Mouse (Mus musculus): Measurements from ENCODE around the gene 1700016D06Rik. TPM values are rescaled to one million over a fixed set of nuclear protein-coding genes. Genes with fewer than 3 reads are reported as not detected.

1700016D06Rik gene
- polyA plus RNA-seq (2015; fragmentation: Nextera tagmentation; extraction: Ambion mirVana): 0.22 TPM in 1 of 2 replicates, not detected in the other

DNA sequence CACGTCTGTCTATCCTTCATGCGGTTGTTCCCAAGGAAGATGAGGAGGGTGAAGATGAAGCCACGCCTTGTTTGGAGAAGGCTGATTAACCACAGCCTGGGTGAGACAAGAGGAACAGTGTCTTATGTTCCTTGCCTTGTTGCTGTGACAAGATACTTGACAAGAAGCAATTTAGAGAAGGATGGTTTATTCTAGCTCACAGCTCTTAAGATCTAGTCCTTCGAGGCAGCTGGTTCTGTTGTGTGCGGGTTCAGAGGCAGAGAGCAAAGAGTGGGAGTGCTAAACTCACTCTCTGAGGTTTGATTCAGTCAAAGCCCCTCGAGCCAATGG is at the start of gene 1700016D06Rik:
Gene 1700016D06Rik, minus strand, starts transcription at position 31 of the 330 bp plus-strand sequence.
- H3K4me3 ChIP-seq (ENCODE audit: low read length): peak within 1 kb of the TSS; percentile 28
- WGBS: 67% methylated on average over 6 of the region's 6 CpGs
- no peaks in the 10 kb centered on the region for H3K36me3 ChIP-seq (ENCODE audit: control insufficient read depth, insufficient read depth, low read length)

GRCm38 (mm10) chr8:11749472-11749871 is 48.6 kb upstream of the 1700016D06Rik start:
- H3K27ac ChIP-seq (ENCODE audit: low read depth, low read length): no peak overlapping the region
- no peak overlapping the region for H3K4me3 ChIP-seq (ENCODE audit: low read length)
- no peak overlapping the region for H3K9ac ChIP-seq (ENCODE audit: low read depth, low read length)
- no peak for ATAC-seq
- H3K36me3 ChIP-seq (ENCODE audit: control insufficient read depth, insufficient read depth, low read length): no peaks in the 10 kb centered on the region
- no peak overlapping the region for H3K4me2 ChIP-seq (ENCODE audit: low read length)
- WGBS: 65% methylated on average over 6 of the region's 6 CpGs
- no peaks in the 10 kb centered on the region for H3K27me3 ChIP-seq (replicated peaks; ENCODE audit: control insufficient read depth, insufficient read depth, low read length)
- no peaks in the 10 kb centered on the region for H3K9me3 ChIP-seq (ENCODE audit: control insufficient read depth, low read length)
- H3K4me1 ChIP-seq (ENCODE audit: control insufficient read depth, insufficient read depth, low read depth, low read length): no peaks in the 10 kb centered on the region

More for the DNA sequence above, at the start of gene 1700016D06Rik:
- no peak for ATAC-seq
- Histone ChIP-seq H3K9ac (ENCODE audit: low read depth, low read length) (peak within 1 kb of the TSS; percentile 56), H3K9me3 (ENCODE audit: control insufficient read depth, low read length) (no peaks in the 10 kb centered on the region), H3K27me3 (replicated peaks; ENCODE audit: control insufficient read depth, insufficient read depth, low read length) (peaks cover 2% of the 10 kb centered on the region; the same call in 1 of the 2 replicates), H3K27ac (ENCODE audit: low read depth, low read length) (no peak within 1 kb of the TSS), H3K4me1 (ENCODE audit: control insufficient read depth, insufficient read depth, low read depth, low read length) (peaks cover 4% of the 10 kb centered on the region; the same call in 1 of the 2 replicates), H3K4me2 (ENCODE audit: low read length) (peak within 1 kb of the TSS; percentile 58)

GRCm38 (mm10) chr8:11746850-11747600 is 46.2 kb upstream of the 1700016D06Rik start:
- ATAC-seq: no peak
- no peak overlapping the region for H3K9ac ChIP-seq (ENCODE audit: low read depth, low read length)
- no peak overlapping the region for H3K27ac ChIP-seq (ENCODE audit: low read depth, low read length)
- no peaks in the 10 kb centered on the region for H3K4me1 ChIP-seq (ENCODE audit: control insufficient read depth, insufficient read depth, low read depth, low read length)
- no peaks in the 10 kb centered on the region for H3K27me3 ChIP-seq (replicated peaks; ENCODE audit: control insufficient read depth, insufficient read depth, low read length)
- no peaks in the 10 kb centered on the region for H3K36me3 ChIP-seq (ENCODE audit: control insufficient read depth, insufficient read depth, low read length)
- no peak overlapping the region for H3K4me3 ChIP-seq (ENCODE audit: low read length)
- WGBS: 88% methylated on average over 11 of the region's 11 CpGs
- no peak overlapping the region for H3K4me2 ChIP-seq (ENCODE audit: low read length)
- no peaks in the 10 kb centered on the region for H3K9me3 ChIP-seq (ENCODE audit: control insufficient read depth, low read length)

GRCm38 (mm10) chr8:11743580-11743979 is 42.7 kb upstream of the 1700016D06Rik start:
- H3K9ac ChIP-seq (ENCODE audit: low read depth, low read length): no peak overlapping the region

DNA sequence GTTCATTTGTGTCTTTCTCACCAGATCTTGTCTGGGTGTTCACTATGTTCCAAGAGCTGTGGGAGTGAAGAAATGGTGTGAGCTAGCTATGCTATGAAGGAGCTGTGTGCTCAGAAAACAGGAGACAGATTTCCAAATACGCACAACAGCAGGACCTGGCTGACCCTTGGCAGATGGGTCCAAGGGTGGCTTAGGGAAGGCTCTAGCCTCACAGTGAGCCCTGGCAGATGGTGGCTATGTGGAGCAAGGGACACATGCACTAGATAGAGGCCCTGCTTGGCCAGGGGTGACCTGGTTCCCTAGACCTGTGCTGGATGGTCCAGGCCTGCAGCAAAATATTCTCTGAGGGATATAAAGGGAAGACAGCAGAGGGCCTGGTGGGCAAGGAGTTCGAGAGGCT is 40.0 kb upstream of the 1700016D06Rik start:
- WGBS: 77% methylated on average over 2 of the region's 2 CpGs
- H3K4me1 ChIP-seq (ENCODE audit: control insufficient read depth, insufficient read depth, low read depth, low read length): no peaks in the 10 kb centered on the region
- H3K4me3 ChIP-seq (ENCODE audit: low read length): no peak overlapping the region
- H3K27ac ChIP-seq (ENCODE audit: low read depth, low read length): no peak overlapping the region
- H3K27me3 ChIP-seq (replicated peaks; ENCODE audit: control insufficient read depth, insufficient read depth, low read length): no peaks in the 10 kb centered on the region
- H3K9me3 ChIP-seq (ENCODE audit: control insufficient read depth, low read length): no peaks in the 10 kb centered on the region
- H3K9ac ChIP-seq (ENCODE audit: low read depth, low read length): no peak overlapping the region
- H3K4me2 ChIP-seq (ENCODE audit: low read length): no peak overlapping the region
- H3K36me3 ChIP-seq (ENCODE audit: control insufficient read depth, insufficient read depth, low read length): peaks cover 5% of the 10 kb centered on the region
- ATAC-seq: no peak

More at GRCm38 (mm10) chr8:11743580-11743979, 42.7 kb upstream of the 1700016D06Rik start:
- Histone ChIP-seq H3K9me3 (ENCODE audit: control insufficient read depth, low read length) (no peaks in the 10 kb centered on the region), H3K27me3 (replicated peaks; ENCODE audit: control insufficient read depth, insufficient read depth, low read length) (no peaks in the 10 kb centered on the region), H3K4me2 (ENCODE audit: low read length) (no peak overlapping the region), H3K4me1 (ENCODE audit: control insufficient read depth, insufficient read depth, low read depth, low read length) (no peaks in the 10 kb centered on the region), H3K36me3 (ENCODE audit: control insufficient read depth, insufficient read depth, low read length) (no peaks in the 10 kb centered on the region; the same call in 1 of the 2 replicates), H3K27ac (ENCODE audit: low read depth, low read length) (no peak overlapping the region), H3K4me3 (ENCODE audit: low read length) (no peak overlapping the region)
- 78% methylated on average over 10 of the region's 10 CpGs for WGBS
- no peak for ATAC-seq

DNA sequence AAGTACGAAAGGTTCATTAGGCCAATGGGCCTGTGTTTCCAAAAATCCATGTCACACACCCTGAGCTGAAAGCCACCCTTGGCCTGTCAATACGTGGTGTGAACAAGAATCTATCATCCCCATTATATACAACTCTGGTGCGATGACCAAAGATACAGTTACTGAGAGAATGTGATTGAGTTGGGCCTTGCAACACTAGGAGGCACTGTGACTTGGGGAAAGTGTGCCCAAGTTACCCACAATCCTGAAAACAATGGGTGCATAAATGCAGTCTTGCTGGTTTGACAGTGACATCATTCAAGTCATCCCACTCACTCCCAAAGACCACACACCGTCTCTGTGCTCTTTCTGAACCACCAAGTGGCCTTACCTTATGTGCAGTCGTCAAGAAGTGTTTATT is 38.2 kb upstream of the 1700016D06Rik start:
- Histone ChIP-seq H3K9ac (ENCODE audit: low read depth, low read length) (no peak overlapping the region), H3K4me3 (ENCODE audit: low read length) (no peak overlapping the region), H3K4me1 (ENCODE audit: control insufficient read depth, insufficient read depth, low read depth, low read length) (no peaks in the 10 kb centered on the region), H3K36me3 (ENCODE audit: control insufficient read depth, insufficient read depth, low read length) (peaks cover 5% of the 10 kb centered on the region), H3K27ac (ENCODE audit: low read depth, low read length) (no peak overlapping the region), H3K9me3 (ENCODE audit: control insufficient read depth, low read length) (no peaks in the 10 kb centered on the region), H3K27me3 (replicated peaks; ENCODE audit: control insufficient read depth, insufficient read depth, low read length) (no peaks in the 10 kb centered on the region), H3K4me2 (ENCODE audit: low read length) (no peak overlapping the region)
- 86% methylated on average over 5 of the region's 5 CpGs for WGBS
- no peak for ATAC-seq

- H3K9me3 ChIP-seq (ENCODE audit: control insufficient read depth, low read length): no peaks in the 10 kb centered on the region
- ATAC-seq: no peak
- peaks cover 5% of the 10 kb centered on the region for H3K36me3 ChIP-seq (ENCODE audit: control insufficient read depth, insufficient read depth, low read length)
- no peak overlapping the region for H3K4me2 ChIP-seq (ENCODE audit: low read length)
- H3K27me3 ChIP-seq (replicated peaks; ENCODE audit: control insufficient read depth, insufficient read depth, low read length): no peaks in the 10 kb centered on the region
- H3K4me3 ChIP-seq (ENCODE audit: low read length): no peak overlapping the region
- WGBS: 87% methylated on average over 6 of the region's 6 CpGs
- H3K4me1 ChIP-seq (ENCODE audit: control insufficient read depth, insufficient read depth, low read depth, low read length): no peaks in the 10 kb centered on the region
- no peak overlapping the region for H3K27ac ChIP-seq (ENCODE audit: low read depth, low read length)
- no peak overlapping the region for H3K9ac ChIP-seq (ENCODE audit: low read depth, low read length)
Measured at GRCm38 (mm10) chr8:11737096-11737495, 36.2 kb upstream of the 1700016D06Rik start.

DNA sequence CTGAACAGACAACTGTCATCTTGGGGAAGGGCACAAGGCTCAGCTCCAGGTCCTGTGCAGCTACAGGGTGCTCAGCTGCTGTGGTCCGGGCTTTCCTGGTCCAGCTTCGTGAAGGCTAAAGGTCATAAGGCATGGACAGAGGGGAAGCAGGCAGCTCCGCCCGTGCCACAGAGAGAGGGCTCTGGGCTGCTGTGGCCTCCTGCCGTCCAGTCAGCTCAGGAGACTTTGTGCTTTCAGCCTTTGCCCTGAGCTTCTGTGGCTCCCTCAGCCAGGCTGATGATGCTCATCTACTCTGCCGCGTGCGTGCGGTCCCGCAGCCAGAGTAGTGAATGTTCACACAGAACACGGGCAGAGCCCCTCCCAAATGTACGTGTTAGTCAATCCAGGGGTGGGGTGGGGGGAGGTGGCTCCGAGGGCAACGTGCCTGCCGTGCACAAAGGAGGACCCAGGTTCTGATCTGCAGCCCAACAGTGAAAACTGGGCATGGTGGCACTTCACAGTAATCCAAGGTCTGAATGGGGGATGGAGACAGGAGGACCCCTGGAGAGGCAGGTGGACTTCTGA is 34.9 kb upstream of the 1700016D06Rik start:
- 87% methylated on average over 15 of the region's 15 CpGs for WGBS
- Histone ChIP-seq H3K27ac (ENCODE audit: low read depth, low read length) (no peak overlapping the region), H3K4me2 (ENCODE audit: low read length) (no peak overlapping the region), H3K27me3 (replicated peaks; ENCODE audit: control insufficient read depth, insufficient read depth, low read length) (no peaks in the 10 kb centered on the region), H3K9me3 (ENCODE audit: control insufficient read depth, low read length) (no peaks in the 10 kb centered on the region), H3K36me3 (ENCODE audit: control insufficient read depth, insufficient read depth, low read length) (peaks cover 5% of the 10 kb centered on the region), H3K4me3 (ENCODE audit: low read length) (no peak overlapping the region), H3K9ac (ENCODE audit: low read depth, low read length) (no peak overlapping the region), H3K4me1 (ENCODE audit: control insufficient read depth, insufficient read depth, low read depth, low read length) (peaks cover 4% of the 10 kb centered on the region)
- 0 out of 2 replicates have a peak, but pooled peaks have one; percentile 2 for ATAC-seq

- Histone ChIP-seq H3K4me3 (ENCODE audit: low read length) (peak overlapping the region; percentile 78), H3K36me3 (ENCODE audit: control insufficient read depth, insufficient read depth, low read length) (no peaks in the 10 kb centered on the region), H3K4me2 (ENCODE audit: low read length) (peak overlapping the region; percentile 77), H3K27ac (ENCODE audit: low read depth, low read length) (no peak overlapping the region), H3K9ac (ENCODE audit: low read depth, low read length) (peak overlapping the region; percentile 15; the same call in 1 of the 2 replicates), H3K9me3 (ENCODE audit: control insufficient read depth, low read length) (no peaks in the 10 kb centered on the region), H3K27me3 (replicated peaks; ENCODE audit: control insufficient read depth, insufficient read depth, low read length) (no peaks in the 10 kb centered on the region), H3K4me1 (ENCODE audit: control insufficient read depth, insufficient read depth, low read depth, low read length) (peaks cover 18% of the 10 kb centered on the region)
- WGBS: 55% methylated on average over 12 of the region's 12 CpGs
- ATAC-seq: no peak
Measured at GRCm38 (mm10) chr8:11730271-11730940, 29.5 kb upstream of the 1700016D06Rik start.
